Mouse (Mus musculus): Measurements from ENCODE around the gene Ptpdc1.

DNA sequence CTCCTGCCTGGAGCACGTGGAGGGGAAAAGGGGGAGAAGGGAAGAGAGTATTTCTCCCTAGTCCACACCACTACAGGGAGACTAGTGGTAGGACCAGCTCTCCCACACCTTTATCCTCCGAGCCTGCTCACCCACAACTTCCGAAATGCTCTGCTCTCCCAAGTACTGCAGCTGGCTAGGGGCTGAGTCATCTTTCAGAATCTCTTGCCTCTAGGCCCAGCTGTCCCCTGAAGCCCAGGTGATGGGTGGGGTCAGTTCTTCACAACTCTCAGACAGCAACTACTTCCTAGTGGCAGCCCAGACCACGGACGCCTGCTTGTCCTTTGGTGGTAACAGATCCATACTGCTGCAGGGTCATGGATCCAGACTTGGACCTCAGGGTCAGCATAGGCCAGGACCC lies 54.2 kb downstream of the Ptpdc1 start:
- TF ChIP-seq EP300 (IDR thresholded peaks at IDR 0.05; ENCODE audit: low read depth) (no peak), CTCF (IDR thresholded peaks at IDR 0.05; ENCODE audit: low read depth) (no peak)

All from liver, postnatal 0 days (tissue).